Comparison of ENCODE assay signal across 16 mouse cellular contexts in the genomic region with DNA sequence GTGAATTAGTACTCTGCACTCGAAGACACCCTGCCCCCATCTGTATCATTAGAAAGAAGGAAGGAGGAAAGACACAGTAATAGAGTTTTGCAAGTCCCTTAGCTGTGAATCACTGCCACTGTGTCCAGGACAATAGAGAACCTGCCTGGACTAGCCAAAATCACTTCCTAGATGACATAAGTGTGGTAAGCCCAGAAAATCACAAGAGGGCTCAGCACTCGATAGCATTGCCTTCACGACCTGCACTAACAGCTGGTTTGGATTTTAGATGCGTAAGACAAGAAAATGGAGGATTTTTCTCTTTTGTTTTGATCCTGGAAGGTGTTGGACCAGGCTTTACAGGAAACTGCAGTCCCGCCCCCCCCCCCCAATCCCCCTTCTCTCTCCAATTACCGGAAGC. TPM values are rescaled to one million over a fixed set of nuclear protein-coding genes. Genes with fewer than 3 reads are reported as not detected.
DNase-seq lines count a peak whose midpoint lies in the region; ATAC-seq and TF ChIP-seq lines count a peak whose summit lies in the region.
"Had no signal": no experiment of that assay in that cellular context is flagged by ENCODE, and none has a peak within 500 bp of the region (broad histone marks: within the 10 kb centered on the region; RNA-seq: fewer than 3 reads in every experiment).

No protein-coding gene starts in this region.

- H3K27me3 ChIP-seq in heart, embryonic 14.5 days (ENCODE audit: control insufficient read depth, insufficient read depth, low read length): no peaks in the 10 kb centered on the region
- no peaks in the 10 kb centered on the region for H3K27me3 ChIP-seq in limb, embryonic 11.5 days (ENCODE audit: control insufficient read depth, insufficient read depth, low read length)
- peaks cover 4% of the 10 kb centered on the region; the same call in 1 of the 2 replicates for H3K27me3 ChIP-seq in midbrain, embryonic 15.5 days (replicated peaks)
- H3K27me3 ChIP-seq: heart, embryonic 12.5 days; limb, embryonic 15.5 days; lung, embryonic 15.5 days; stomach, embryonic 15.5 days had no signal

- WGBS in heart, embryonic 14.5 days: 43% methylated on average over 6 of the region's 6 CpGs
- WGBS in limb, embryonic 11.5 days: 22% methylated on average over 6 of the region's 6 CpGs
- 71% methylated on average over 6 of the region's 6 CpGs for WGBS in midbrain, embryonic 15.5 days

- H3K4me3 ChIP-seq in heart, embryonic 14.5 days (ENCODE audit: control insufficient read depth in 1 of 2, insufficient read depth in 1 of 2, low read depth in 1 of 2, low read length in 2 of 2): no peak overlapping the region
- no peak overlapping the region for H3K4me3 ChIP-seq in layer of hippocampus, adult 2 months
- no peak overlapping the region for H3K4me3 ChIP-seq in limb, embryonic 11.5 days (ENCODE audit: low read depth, low read length)
- H3K4me3 ChIP-seq in midbrain, embryonic 15.5 days: no peak overlapping the region
- H3K4me3 ChIP-seq: heart, embryonic 12.5 days; limb, embryonic 15.5 days; lung, embryonic 15.5 days; midbrain, embryonic 13.5 days; stomach, embryonic 15.5 days had no signal

- H3K4me2 ChIP-seq in heart, embryonic 14.5 days (ENCODE audit: low read length): no peak overlapping the region
- peak overlapping the region; percentile 10; the same call in 1 of the 2 replicates for H3K4me2 ChIP-seq in limb, embryonic 11.5 days (ENCODE audit: low read depth, severe bottlenecking)
- no peak overlapping the region for H3K4me2 ChIP-seq in midbrain, embryonic 15.5 days
- H3K4me2 ChIP-seq: heart, embryonic 12.5 days; limb, embryonic 15.5 days; midbrain, embryonic 13.5 days; stomach, embryonic 15.5 days had no signal

- H3K27ac ChIP-seq in heart, embryonic 14.5 days (replicated peaks in 1 of 2; ENCODE audit: control insufficient read depth in 1 of 2, insufficient read depth in 1 of 2, low read depth in 2 of 2, low read length in 2 of 2): peak overlapping the region; percentile 46 to 62; a peak in 3 of 4 replicates
- H3K27ac ChIP-seq in layer of hippocampus, adult 2 months: peak overlapping the region; percentile 53; the same call in 1 of the 2 replicates
- 0 out of 2 replicates have a peak overlapping the region, but pooled peaks have one; percentile 63 for H3K27ac ChIP-seq in limb, embryonic 11.5 days (replicated peaks; ENCODE audit: low read depth, low read length)
- H3K27ac ChIP-seq in midbrain, embryonic 15.5 days: no peak overlapping the region
- H3K27ac ChIP-seq: stomach, embryonic 15.5 days had no signal

- H3K9ac ChIP-seq in heart, embryonic 14.5 days (ENCODE audit: low read length): no peak overlapping the region
- H3K9ac ChIP-seq in limb, embryonic 11.5 days (ENCODE audit: low read length): no peak overlapping the region
- no peak overlapping the region for H3K9ac ChIP-seq in midbrain, embryonic 15.5 days
- H3K9ac ChIP-seq: heart, embryonic 12.5 days; limb, embryonic 15.5 days; lung, embryonic 15.5 days; midbrain, embryonic 13.5 days; stomach, embryonic 15.5 days had no signal

- ATAC-seq in heart, embryonic 14.5 days (ENCODE audit: insufficient number of reproducible peaks, insufficient read depth, low FRiP score, low read depth): no peak
- 0 out of 2 replicates have a peak, but pooled peaks have one; percentile 47 for ATAC-seq in common myeloid progenitor, adult 5-6 weeks (replicated peaks; ENCODE audit: low read depth, poor library complexity, severe bottlenecking)
- no peak for ATAC-seq in limb, embryonic 11.5 days (ENCODE audit: insufficient number of reproducible peaks, low FRiP score, low TSS enrichment, low read depth)
- ATAC-seq in midbrain, embryonic 15.5 days (replicated peaks): no peak
- ATAC-seq: intestine, embryonic 16.5 days; midbrain, embryonic 13.5 days had no signal

- H3K36me3 ChIP-seq in heart, embryonic 14.5 days (ENCODE audit: control insufficient read depth, insufficient read depth, low read length): no peaks in the 10 kb centered on the region
- H3K36me3 ChIP-seq in limb, embryonic 11.5 days (ENCODE audit: control insufficient read depth, insufficient read depth, low read length): no peaks in the 10 kb centered on the region
- H3K36me3 ChIP-seq in midbrain, embryonic 15.5 days (replicated peaks): no peaks in the 10 kb centered on the region
- H3K36me3 ChIP-seq: heart, embryonic 12.5 days; limb, embryonic 15.5 days; lung, embryonic 15.5 days; midbrain, embryonic 13.5 days; stomach, embryonic 15.5 days had no signal

- H3K9me3 ChIP-seq in heart, embryonic 14.5 days (ENCODE audit: control insufficient read depth, low read length): 0 out of 2 replicates have a peak, but pooled peaks cover 3% of the 10 kb centered on the region
- no peaks in the 10 kb centered on the region for H3K9me3 ChIP-seq in limb, embryonic 11.5 days (ENCODE audit: control insufficient read depth, low read length)
- no peaks in the 10 kb centered on the region for H3K9me3 ChIP-seq in midbrain, embryonic 15.5 days
- H3K9me3 ChIP-seq: heart, embryonic 12.5 days; limb, embryonic 15.5 days; lung, embryonic 15.5 days; midbrain, embryonic 13.5 days; stomach, embryonic 15.5 days had no signal

- no peaks in the 10 kb centered on the region; a peak in 1 of 4 replicates for H3K4me1 ChIP-seq in heart, embryonic 14.5 days (ENCODE audit: control insufficient read depth in 2 of 2, insufficient read depth in 2 of 2, low read length in 2 of 2)
- H3K4me1 ChIP-seq in limb, embryonic 11.5 days (ENCODE audit: control insufficient read depth, insufficient read depth, low read length): peaks cover 8% of the 10 kb centered on the region
- no peaks in the 10 kb centered on the region for H3K4me1 ChIP-seq in midbrain, embryonic 15.5 days
- H3K4me1 ChIP-seq: heart, embryonic 12.5 days; midbrain, embryonic 13.5 days; stomach, embryonic 15.5 days had no signal

- TF ChIP-seq CTCF in layer of hippocampus, adult 2 months (conservative IDR thresholded peaks at IDR 0.05): no peak

- DNase-seq in heart, adult 11 months: no peak
- no peak for DNase-seq in layer of hippocampus, adult 2 months (ENCODE audit: low spot score in 2 of 2)
- DNase-seq in layer of hippocampus, postnatal 25 days (ENCODE audit: extremely low spot score in 1 of 2, low spot score in 1 of 2): no peak
- no peak for DNase-seq in limb, embryonic 11.5 days (ENCODE audit: low spot score)
- no peak for DNase-seq in ovary, postnatal 36 days (ENCODE audit: low spot score)
- DNase-seq: cerebellum, postnatal 10 days; thymus, postnatal 4 days had no signal

RNA-seq across cellular contexts. Expression of gene Elk3, which starts 6.0 kb away (rescaled TPM):
- 42.8 and 46.5 TPM in 2 replicates for polyA plus RNA-seq in heart, embryonic 14.5 days (2014; fragmentation: Nextera tagmentation; extraction: Ambion mirVana)
- 1 to 10 TPM; 8.9 to 9.7 TPM for total RNA-seq in layer of hippocampus, adult 2 months (2021)
- total RNA-seq in layer of hippocampus, postnatal 25 days (2021): 1 to 10 TPM; 7.6 to 8.5 TPM
- total RNA-seq in common myeloid progenitor, adult 5-6 weeks (2017): 25.5 and 30.0 TPM in 2 replicates
- polyA plus RNA-seq in limb, embryonic 11.5 days (2014; fragmentation: Nextera tagmentation; extraction: Ambion mirVana): 51.7 and 52.8 TPM in 2 replicates
- polyA plus RNA-seq in midbrain, embryonic 15.5 days (2015; fragmentation: Nextera tagmentation; extraction: Ambion mirVana): 7.5 and 7.9 TPM in 2 replicates
